Mouse (Mus musculus) myocyte (in vitro differentiated cells): Measurements from ENCODE around the gene Mrpl48.

ENCODE experiments used
- CEBPB ChIP-seq: IDR thresholded peaks from 2 replicates; pipeline ENCODE4 v1.6.1; 2011; ENCODE audit warnings: mild to moderate bottlenecking, moderate library complexity; ENCODE audit not compliant: poor library complexity, insufficient read depth, severe bottlenecking
- E2F4 ChIP-seq: IDR thresholded peaks from one replicate; pipeline ENCODE4 v1.6.1; 2011; ENCODE audit warnings: mild to moderate bottlenecking, control low read depth, moderate library complexity; ENCODE audit not compliant: insufficient read depth
- MAX ChIP-seq: IDR thresholded peaks from one replicate; pipeline ENCODE4 v1.6.1; 2011; ENCODE audit warnings: low read depth, mild to moderate bottlenecking, control low read depth
- MYOD1 ChIP-seq, 3 experiments: IDR thresholded peaks; one replicate each; pipeline ENCODE4 v1.6.1; 2011; ENCODE audit warnings: control low read depth in 2 of 3, low read depth in 2 of 3, mild to moderate bottlenecking in 2 of 3, moderate library complexity in 1 of 3; ENCODE audit not compliant: insufficient read length in 2 of 3, control insufficient read depth in 1 of 3
- MYOG ChIP-seq, 3 experiments: IDR thresholded peaks; one replicate each; pipeline ENCODE4 v1.6.1; 2011; ENCODE audit warnings: control low read depth in 2 of 3, low read depth in 2 of 3, mild to moderate bottlenecking in 2 of 3; ENCODE audit not compliant: insufficient read length in 2 of 3, control insufficient read depth in 1 of 3, insufficient read depth in 1 of 3
- POLR2A ChIP-seq: IDR thresholded peaks from one replicate; pipeline ENCODE4 v1.6.1; 2011; ENCODE audit warnings: low read depth, mild to moderate bottlenecking, control low read depth, moderate library complexity; ENCODE audit not compliant: insufficient read length
- POLR2AphosphoS2 ChIP-seq: IDR thresholded peaks from one replicate; pipeline ENCODE4 v1.6.1; 2011; ENCODE audit warnings: low read depth, control low read depth; ENCODE audit not compliant: insufficient read length
- REST ChIP-seq: IDR thresholded peaks from one replicate; pipeline ENCODE4 v1.6.1; 2011; ENCODE audit warnings: mild to moderate bottlenecking, control low read depth, moderate library complexity; ENCODE audit not compliant: insufficient read depth, insufficient read length
- SRF ChIP-seq: IDR thresholded peaks from one replicate; pipeline ENCODE4 v1.6.1; 2011; ENCODE audit warnings: low read depth; ENCODE audit not compliant: control insufficient read depth, insufficient read length
- USF1 ChIP-seq: IDR thresholded peaks from one replicate; pipeline ENCODE4 v1.6.1; 2011; ENCODE audit warnings: low read depth, mild to moderate bottlenecking, control low read depth, moderate library complexity

DNA sequence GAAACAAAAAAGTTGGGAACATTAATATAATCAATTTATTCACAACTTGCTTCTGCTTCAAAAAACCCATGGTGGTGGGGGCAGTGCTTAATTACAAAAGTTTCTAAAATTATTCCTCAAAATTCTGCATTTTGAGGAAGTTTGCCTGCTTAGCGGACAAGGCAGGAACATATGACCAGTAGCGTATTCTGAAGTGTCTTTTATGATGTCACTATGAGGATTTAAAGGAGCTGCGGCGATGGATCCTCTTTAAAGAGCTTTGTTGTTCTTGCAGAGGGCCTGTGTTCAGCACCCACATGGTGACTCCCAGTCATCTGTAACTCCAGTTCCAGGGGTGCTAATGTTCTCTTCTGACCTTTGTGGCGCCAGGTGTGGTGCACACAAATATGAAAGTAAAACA lies 77.3 kb downstream of the Mrpl48 start:
- TF ChIP-seq E2F4 (no peak), POLR2A (no peak), POLR2AphosphoS2 (no peak), USF1 (no peak), CEBPB (no peak), SRF (no peak), MAX (no peak), MYOG (IDR thresholded peaks at IDR 0.05; ENCODE audit: control insufficient read depth in 1 of 3, insufficient read depth in 1 of 3, insufficient read length in 2 of 3, low read depth in 2 of 3) (no peak), REST (no peak), MYOD1 (IDR thresholded peaks at IDR 0.05; ENCODE audit: control insufficient read depth in 1 of 3, insufficient read length in 2 of 3, low read depth in 2 of 3) (no peak)
